8 mouse cellular contexts compared by ENCODE assay signal in the genomic region with DNA sequence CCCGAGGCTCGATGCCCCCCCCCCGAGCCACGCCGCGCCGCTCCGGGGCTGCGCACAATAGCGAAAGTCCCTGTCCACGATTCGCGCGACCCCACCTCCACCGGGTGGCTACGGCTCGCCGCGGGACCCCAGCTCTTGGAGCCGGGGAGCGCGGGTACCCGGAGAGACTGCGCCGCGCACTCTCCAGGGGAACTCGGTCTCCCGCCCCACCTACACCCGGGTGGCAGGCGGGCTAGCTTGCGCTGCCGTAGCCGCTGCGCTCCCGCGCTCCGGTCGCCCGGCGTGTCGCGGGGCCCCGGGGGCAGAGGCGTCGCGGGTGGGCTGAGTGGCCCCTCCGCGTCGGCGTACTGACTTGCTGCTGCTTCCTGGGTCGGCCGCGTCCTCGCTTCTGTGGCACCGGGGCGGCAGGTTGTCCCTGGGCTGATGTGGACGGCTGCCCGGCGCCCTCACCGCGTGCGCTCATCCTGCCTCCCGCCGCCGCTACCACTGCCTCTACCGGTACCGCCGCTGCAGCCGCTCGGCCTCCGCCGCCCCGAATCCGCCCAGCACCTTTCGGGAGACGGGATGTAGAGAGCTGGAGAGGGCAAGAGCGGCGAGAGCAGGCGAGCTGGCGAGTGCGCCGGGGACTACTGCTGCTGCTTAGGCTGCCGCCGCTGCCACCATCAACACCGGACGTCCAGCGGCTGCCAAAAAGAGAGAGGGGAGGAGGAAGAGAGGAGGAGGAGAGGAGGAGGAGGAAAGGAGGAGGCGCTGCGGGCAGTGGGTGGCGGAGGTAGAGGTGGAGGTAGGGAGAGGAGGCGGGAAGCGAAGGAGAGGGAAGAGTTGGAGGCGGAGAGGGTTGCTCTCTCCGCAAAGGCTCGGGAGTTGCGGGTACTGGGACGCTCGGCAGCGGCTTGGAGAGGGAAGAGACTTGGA. TPM values are rescaled to one million over a fixed set of nuclear protein-coding genes. Genes with fewer than 3 reads are reported as not detected.
DNase-seq lines count a peak whose midpoint lies in the region; ATAC-seq and TF ChIP-seq lines count a peak whose summit lies in the region.

A gene (minus strand): TSS at position 869 of the 915 bp plus-strand sequence.

- under 1% methylated on average over 97 of the region's 99 CpGs for WGBS in bone marrow, adult 2 months
- WGBS in heart, embryonic 12.5 days, result under 1% methylated on average over 99 of the region's 99 CpGs
- under 1% methylated on average over 85 of the region's 99 CpGs for WGBS in stomach, postnatal 0 days

- H3K9ac ChIP-seq in heart, embryonic 12.5 days, result peak within 1 kb of the TSS; percentile 93
- H3K9ac ChIP-seq in stomach, postnatal 0 days (ENCODE audit: low read length), result peak within 1 kb of the TSS; percentile 76

- DNase-seq in right cerebral cortex, postnatal 4 days, result peak; percentile 27
- no peak for DNase-seq in right cerebral cortex, adult 18-20 months
- DNase-seq in kidney, postnatal 14 days, result peak; percentile 50
- peak; percentile 79 for DNase-seq in stomach, postnatal 0 days (ENCODE audit: low spot score)
- DNase-seq in layer of hippocampus, postnatal 25 days (ENCODE audit: extremely low spot score in 1 of 2, low spot score in 1 of 2), result no peak

- no peaks in the 10 kb centered on the region for H3K4me1 ChIP-seq in bone marrow, adult 2 months (ENCODE audit: control insufficient read depth, insufficient read depth, low read length)
- 0 out of 2 replicates have a peak, but pooled peaks cover 7% of the 10 kb centered on the region for H3K4me1 ChIP-seq in heart, embryonic 12.5 days (replicated peaks)
- H3K4me1 ChIP-seq in stomach, postnatal 0 days (replicated peaks; ENCODE audit: control insufficient read depth, insufficient read depth), result 0 out of 2 replicates have a peak, but pooled peaks cover 2% of the 10 kb centered on the region

- no peak for TF ChIP-seq EP300 in stomach, postnatal 0 days (optimal IDR thresholded peaks at IDR 0.05)

- TF ChIP-seq POLR2A in bone marrow, adult 2 months (IDR thresholded peaks at IDR 0.05; ENCODE audit: borderline replicate concordance, control insufficient read depth, low read depth, low read length), result no peak

- ATAC-seq in heart, embryonic 12.5 days (ENCODE audit: insufficient number of reproducible peaks, low FRiP score), result peak; percentile 58
- peak; percentile 41 for ATAC-seq in megakaryocyte, adult 5-6 weeks (ENCODE audit: poor library complexity, severe bottlenecking)
- peak; percentile 66 for ATAC-seq in stomach, postnatal 0 days (ENCODE audit: low FRiP score, low TSS enrichment)

- H3K27me3 ChIP-seq in heart, embryonic 12.5 days (replicated peaks), result no peaks in the 10 kb centered on the region
- H3K27me3 ChIP-seq in stomach, postnatal 0 days (ENCODE audit: control insufficient read depth, insufficient read depth, low read length), result no peaks in the 10 kb centered on the region

- peak within 1 kb of the TSS; percentile 16 for H3K4me3 ChIP-seq in bone marrow, adult 2 months (replicated peaks; ENCODE audit: control insufficient read depth, low read depth, low read length)
- H3K4me3 ChIP-seq in heart, embryonic 12.5 days, result peak within 1 kb of the TSS; percentile 89
- peak within 1 kb of the TSS; percentile 80 for H3K4me3 ChIP-seq in stomach, postnatal 0 days (ENCODE audit: low read depth, low read length)

- H3K36me3 ChIP-seq in heart, embryonic 12.5 days, result 0 out of 2 replicates have a peak, but pooled peaks cover under 1% of the 10 kb centered on the region
- H3K36me3 ChIP-seq in stomach, postnatal 0 days (ENCODE audit: control insufficient read depth, insufficient read depth, low read length), result no peaks in the 10 kb centered on the region

- no peak within 1 kb of the TSS for H3K27ac ChIP-seq in bone marrow, adult 2 months (ENCODE audit: control insufficient read depth, insufficient read depth, low read depth, low read length, poor library complexity)
- H3K27ac ChIP-seq in heart, embryonic 12.5 days (ENCODE audit: poor library complexity, severe bottlenecking), result peak within 1 kb of the TSS; percentile 85
- H3K27ac ChIP-seq in stomach, postnatal 0 days (replicated peaks), result peak within 1 kb of the TSS; percentile 79

- peak within 1 kb of the TSS; percentile 99 for H3K4me2 ChIP-seq in heart, embryonic 12.5 days
- peak within 1 kb of the TSS; percentile 99 for H3K4me2 ChIP-seq in stomach, postnatal 0 days (replicated peaks; ENCODE audit: low read depth)

- no peak for TF ChIP-seq CTCF in bone marrow, adult 2 months (IDR thresholded peaks at IDR 0.05; ENCODE audit: control insufficient read depth, insufficient read depth, low read length)
- TF ChIP-seq CTCF in stomach, postnatal 0 days (IDR thresholded peaks at IDR 0.05; ENCODE audit: low read depth), result peak; percentile 25

- no peaks in the 10 kb centered on the region for H3K9me3 ChIP-seq in heart, embryonic 12.5 days (replicated peaks)
- no peaks in the 10 kb centered on the region for H3K9me3 ChIP-seq in stomach, postnatal 0 days (ENCODE audit: control insufficient read depth, low read length)

RNA-seq across cellular contexts. Expression of the gene that starts here (rescaled TPM):
- 0.50 and 3.2 TPM in 2 replicates for polyA plus RNA-seq in bone marrow, adult 2 months (2011; ENCODE audit: insufficient read depth, insufficient read length, low replicate concordance, missing spikeins)
- 21.3 and 23.3 TPM in 2 replicates for polyA plus RNA-seq in heart, embryonic 12.5 days (2016; fragmentation: Nextera tagmentation; extraction: Ambion mirVana)
- 0.42 and 0.48 TPM in 2 replicates for total RNA-seq in megakaryocyte, adult 5-6 weeks (2015)
- total RNA-seq in megakaryocyte, adult 5-6 weeks (2017), result 0.15 TPM in 1 of 2 replicates, not detected in the other
- polyA plus RNA-seq in stomach, postnatal 0 days (2015; fragmentation: Nextera tagmentation; extraction: Ambion mirVana), result 3.1 and 3.6 TPM in 2 replicates
- total RNA-seq in layer of hippocampus, postnatal 25 days (2021), result under 1 TPM; 0.10 to 0.26 TPM

Comparison
In these comparisons a context has a peak if more than half of its experiments do, and no peak if none do; other contexts are left out.
1. DNase-seq: peak in right cerebral cortex, postnatal 4 days (single experiment), kidney, postnatal 14 days (single experiment) and stomach, postnatal 0 days (single experiment); none in right cerebral cortex, adult 18-20 months (single experiment) and layer of hippocampus, postnatal 25 days (0 of 2).
2. Peak in ATAC-seq in megakaryocyte, adult 5-6 weeks; RNA of the gene not detected or under 1 TPM.
3. H3K4me3 ChIP-seq: peak in every context shown above with its lines; median percentile 89 in heart, embryonic 12.5 days; 80 in stomach, postnatal 0 days; 16 in bone marrow, adult 2 months.
4. Peak in every context shown above with its lines, with median percentiles within 50 percentile points of each other: ATAC-seq.